Mouse (Mus musculus) fat pad, adult 2 months (tissue): ENCODE measurements around the gene Apcs.

Source experiments
- DNase-seq: peaks from one replicate; pipeline ENCODE4 v3.0.0-alpha.2; 2011; ENCODE audit warnings: low read depth, low spot score; ENCODE audit errors: extremely low read depth

Apcs gene

DNA sequence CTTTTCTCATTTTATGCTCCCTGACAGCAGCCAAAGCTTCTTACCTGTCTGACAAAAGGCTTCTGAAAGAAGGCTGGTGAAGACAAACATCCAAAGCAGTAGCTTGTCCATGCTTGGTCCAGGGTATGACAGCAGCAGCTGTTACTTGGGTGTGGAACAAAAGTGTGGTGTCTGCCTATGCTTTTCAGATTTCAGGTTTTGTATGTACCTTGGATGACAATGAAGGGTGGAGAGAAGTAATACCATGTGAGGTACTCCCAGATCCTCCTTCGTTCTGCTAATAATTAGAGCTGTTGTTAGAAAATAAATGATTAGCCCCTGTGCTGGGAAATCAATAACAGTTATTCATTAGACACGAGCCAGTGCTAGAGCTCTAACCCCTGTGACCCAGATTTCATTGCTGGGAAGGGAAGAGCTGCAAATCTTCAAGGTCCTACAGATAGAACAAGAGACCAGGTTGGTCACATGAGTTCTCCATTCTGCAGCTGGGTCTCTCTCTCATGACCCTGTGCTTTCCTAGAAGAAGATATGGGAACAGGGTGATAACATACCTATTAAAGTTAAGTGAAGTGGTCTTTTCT is at the start of gene Apcs:
Gene Apcs, minus strand, starts transcription at position 265 of the 581 bp plus-strand sequence.
- no peak for DNase-seq

- no peak for DNase-seq
Measured at GRCm38 (mm10) chr1:172932197-172932596, 37.4 kb upstream of the Apcs start.

DNA sequence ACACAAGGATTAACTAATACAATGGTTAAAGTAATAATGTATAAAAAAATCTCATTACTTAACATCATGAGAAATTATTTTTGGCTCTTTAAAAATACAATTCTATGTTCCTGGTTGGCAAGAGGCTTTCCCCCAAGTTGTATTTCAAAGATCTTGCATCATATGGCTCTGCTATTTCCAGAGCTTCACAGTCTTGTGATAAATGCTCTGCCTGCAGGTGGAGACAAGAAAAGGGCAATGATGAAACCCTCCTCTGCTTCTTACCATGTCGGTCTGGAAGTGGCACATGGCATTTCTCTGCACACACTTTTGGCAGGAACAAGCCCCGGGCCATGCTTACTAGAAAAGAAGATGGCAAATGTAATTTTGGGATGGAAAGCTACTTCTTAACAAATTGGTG is 23.6 kb upstream of the Apcs start:
- peak; percentile 90 for DNase-seq

DNA sequence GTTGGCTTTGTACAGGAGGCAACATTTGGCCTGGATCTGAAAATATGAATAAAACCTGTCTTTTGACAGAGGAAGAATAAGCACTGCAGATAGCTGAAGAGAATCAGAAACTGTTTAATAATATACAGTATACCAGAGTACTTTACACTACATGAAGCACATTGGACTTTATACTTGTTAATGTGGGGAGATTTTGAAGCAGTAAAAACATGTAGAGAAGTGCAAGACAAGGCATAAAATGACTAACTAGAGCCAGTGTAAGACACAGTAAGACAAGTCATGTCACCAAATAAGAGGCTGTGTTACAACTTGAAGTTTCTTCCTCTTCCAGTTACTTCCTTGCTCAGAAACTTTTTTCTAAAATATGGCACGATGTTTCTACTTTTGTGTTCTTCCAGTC is 22.3 kb upstream of the Apcs start:
- no peak for DNase-seq

- DNase-seq: no peak
Measured at GRCm38 (mm10) chr1:172903313-172903712, 8.5 kb upstream of the Apcs start.

GRCm38 (mm10) chr1:172895435-172895834 is 594 bp upstream of the Apcs start:
- no peak for DNase-seq

- DNase-seq: no peak
Measured at GRCm38 (mm10) chr1:172876675-172877074, 18.2 kb downstream of the Apcs start.

DNA sequence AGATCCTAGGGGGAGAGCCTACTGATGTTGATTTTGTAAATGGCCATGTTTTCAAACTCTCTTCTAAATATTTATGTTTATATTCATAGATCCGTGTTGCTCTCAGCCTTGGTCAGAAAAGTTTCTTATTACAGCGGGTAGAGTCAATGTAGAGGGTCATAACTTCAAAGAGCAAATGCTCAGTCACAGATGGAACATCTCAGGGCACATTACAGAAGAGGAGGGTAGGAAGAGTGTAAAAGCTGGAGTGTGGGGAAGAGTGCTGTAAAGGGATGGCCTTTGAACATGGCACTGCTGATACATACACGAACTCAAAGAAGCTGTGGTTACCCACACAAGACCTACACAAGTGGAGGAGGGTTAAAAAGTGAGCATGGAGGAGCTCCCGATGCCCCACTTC is 19.6 kb downstream of the Apcs start:
- DNase-seq: no peak

DNA sequence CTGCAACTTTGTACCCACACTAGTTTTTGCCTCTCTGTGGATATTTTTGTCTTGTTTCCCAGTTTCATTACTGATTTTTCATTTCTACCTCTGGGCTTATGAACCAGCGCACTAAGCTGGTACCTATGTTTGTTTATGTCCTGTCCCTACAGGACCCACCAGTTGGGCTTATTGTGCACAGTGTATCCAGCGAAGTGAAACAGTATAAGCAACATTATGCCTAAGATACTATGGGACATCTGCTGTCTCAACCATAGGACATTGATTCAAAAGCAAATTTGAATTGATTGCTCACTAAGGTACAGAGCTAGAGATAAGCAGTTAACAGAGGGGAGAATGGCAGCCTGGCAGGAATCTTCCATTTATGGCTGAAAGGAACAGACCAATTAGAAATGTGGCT is 46.7 kb downstream of the Apcs start:
- DNase-seq: no peak

GRCm38 (mm10) chr1:172847044-172847761 is 47.6 kb downstream of the Apcs start:
- DNase-seq: no peak
